Mouse (Mus musculus) heart, embryonic 10.5 days (tissue): ENCODE measurements around the gene Hormad2. TPM values are rescaled to one million over a fixed set of nuclear protein-coding genes. Genes with fewer than 3 reads are reported as not detected.

Experiments used
- DNase-seq: peaks from one replicate; pipeline ENCODE4 v3.0.0-alpha.2; 2017; ENCODE audit warnings: low spot score
- H3K27ac ChIP-seq: fragments of 300-500 bp; sonication (generic); 2 replicates; pipeline ENCODE4 v1.5.1; 2016; ENCODE audit warnings: mild to moderate bottlenecking
- H3K27me3 ChIP-seq: fragments of 300-500 bp; sonication (generic); 2 replicates; pipeline ENCODE4 v1.6.1; 2016; ENCODE audit warnings: mild to moderate bottlenecking; ENCODE audit not compliant: poor library complexity, insufficient read depth, severe bottlenecking
- H3K36me3 ChIP-seq: fragments of 300-500 bp; sonication (generic); 2 replicates; pipeline ENCODE4 v1.6.1; 2016; ENCODE audit warnings: mild to moderate bottlenecking, moderate library complexity
- H3K4me1 ChIP-seq: fragments of 300-500 bp; sonication (generic); 2 replicates; pipeline ENCODE4 v1.6.1; 2016; ENCODE audit warnings: mild to moderate bottlenecking
- H3K4me3 ChIP-seq: fragments of 300-500 bp; sonication (generic); 2 replicates; pipeline ENCODE4 v1.5.1; 2016; ENCODE audit warnings: mild to moderate bottlenecking, moderate library complexity
- H3K9me3 ChIP-seq: fragments of 300-500 bp; sonication (generic); 2 replicates; pipeline ENCODE4 v1.6.1; 2016; ENCODE audit warnings: mild to moderate bottlenecking, moderate library complexity
- WGBS: fragments of 180-500 bp; shearing (Covaris S2); methylation state at CpG from one replicate; pipeline ENCODE4 v1.1.7; 2016; 5-methylcytosine and 5-hydroxymethylcytosine counted together
- polyA plus RNA-seq: library from polyadenylated mRNA; unstranded; fragments of >200 nt; fragmentation: Nextera tagmentation; extraction: Ambion mirVana; gene quantifications from 2 replicates; pipeline ENCODE4 v1.2.1, GENCODE M21; 2016

The Hormad2 gene
- polyA plus RNA-seq, 1 experiment from 2014 or later = 1.1 TPM

DNA sequence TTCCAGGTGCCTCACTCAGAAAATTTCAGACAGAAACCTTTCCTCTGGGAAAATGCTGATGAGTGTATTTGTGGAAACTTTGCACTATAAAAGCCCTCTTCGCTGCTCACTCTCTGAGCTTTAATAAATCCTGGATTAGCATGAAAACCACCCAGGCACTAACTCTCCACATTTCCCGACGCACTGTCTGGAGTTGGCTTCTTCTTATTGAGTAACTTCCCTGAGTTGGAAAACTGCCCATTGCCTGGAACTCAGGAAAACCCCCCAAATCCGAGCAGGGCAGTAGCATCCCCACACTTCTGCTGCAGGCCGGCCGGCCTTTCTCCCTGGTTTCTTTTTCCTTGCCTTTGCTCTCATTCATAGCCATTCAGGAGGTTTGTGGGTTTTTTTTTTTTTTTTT, 118.0 kb downstream of the Hormad2 start:
- no peak for DNase-seq
- Histone ChIP-seq H3K4me1 (no peaks in the 10 kb centered on the region), H3K36me3 (no peaks in the 10 kb centered on the region), H3K27me3 (peaks cover 19% of the 10 kb centered on the region; the same call in 1 of the 2 replicates), H3K4me3 (no peak overlapping the region), H3K9me3 (no peaks in the 10 kb centered on the region), H3K27ac (no peak overlapping the region)
- 70% methylated on average over 6 of the region's 6 CpGs for WGBS

DNA sequence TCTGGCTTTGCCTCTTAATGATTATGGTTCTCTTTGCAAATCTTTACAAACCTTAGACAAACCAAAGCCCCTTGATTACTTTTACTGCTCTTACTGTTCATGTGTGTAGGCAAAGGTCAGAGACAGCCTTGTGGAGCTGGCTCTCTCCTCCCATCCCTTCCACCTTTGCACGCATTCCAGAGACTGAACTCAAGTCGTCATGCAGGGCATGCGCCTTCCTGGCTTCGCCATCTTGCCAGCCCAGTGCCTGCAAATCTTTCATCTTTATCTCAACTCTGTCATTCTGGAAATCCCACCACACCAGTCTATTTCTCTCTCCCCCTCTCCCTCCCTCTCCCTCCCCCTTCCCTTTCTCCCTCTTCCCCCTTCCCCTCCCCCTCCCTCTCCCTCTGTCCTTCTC, 120.0 kb downstream of the Hormad2 start:
- H3K4me3 ChIP-seq = no peak overlapping the region
- H3K36me3 ChIP-seq = no peaks in the 10 kb centered on the region
- no peaks in the 10 kb centered on the region for H3K9me3 ChIP-seq
- H3K27me3 ChIP-seq = peaks cover 24% of the 10 kb centered on the region
- no peaks in the 10 kb centered on the region for H3K4me1 ChIP-seq
- no peak for DNase-seq
- WGBS = 44% methylated on average over 4 of the region's 4 CpGs
- no peak overlapping the region for H3K27ac ChIP-seq

- WGBS = 86% methylated on average over 14 of the region's 14 CpGs
Observed at GRCm38 (mm10) chr11:4319212-4319955, 121.5 kb downstream of the Hormad2 start.

GRCm38 (mm10) chr11:4318011-4318410, 122.9 kb downstream of the Hormad2 start:
- 74% methylated on average over 3 of the region's 3 CpGs for WGBS
- Histone ChIP-seq H3K27ac (no peak overlapping the region), H3K27me3 (peaks cover 26% of the 10 kb centered on the region), H3K4me1 (peaks cover 16% of the 10 kb centered on the region), H3K4me3 (no peak overlapping the region), H3K36me3 (no peaks in the 10 kb centered on the region), H3K9me3 (no peaks in the 10 kb centered on the region)
- no peak for DNase-seq

More at GRCm38 (mm10) chr11:4319212-4319955, 121.5 kb downstream of the Hormad2 start:
- Histone ChIP-seq H3K36me3 (no peaks in the 10 kb centered on the region), H3K4me1 (peaks cover 8% of the 10 kb centered on the region; the same call in 1 of the 2 replicates), H3K4me3 (no peak overlapping the region), H3K9me3 (no peaks in the 10 kb centered on the region), H3K27ac (no peak overlapping the region), H3K27me3 (peaks cover 26% of the 10 kb centered on the region)
- no peak for DNase-seq

- no peak overlapping the region for H3K4me3 ChIP-seq
- H3K27ac ChIP-seq = no peak overlapping the region
- peaks cover 16% of the 10 kb centered on the region for H3K4me1 ChIP-seq
- DNase-seq = no peak
- WGBS = 60% methylated on average over 5 of the region's 5 CpGs
- no peaks in the 10 kb centered on the region for H3K9me3 ChIP-seq
- H3K36me3 ChIP-seq = no peaks in the 10 kb centered on the region
- peaks cover 23% of the 10 kb centered on the region for H3K27me3 ChIP-seq
Observed at GRCm38 (mm10) chr11:4317287-4317686, 123.6 kb downstream of the Hormad2 start.

- Histone ChIP-seq H3K4me1 (peaks cover 33% of the 10 kb centered on the region), H3K27ac (no peak overlapping the region), H3K4me3 (no peak overlapping the region), H3K36me3 (no peaks in the 10 kb centered on the region), H3K27me3 (peaks cover 26% of the 10 kb centered on the region), H3K9me3 (no peaks in the 10 kb centered on the region)
- 71% methylated on average over 4 of the region's 4 CpGs for WGBS
- no peak for DNase-seq
Observed at GRCm38 (mm10) chr11:4312180-4312579, 128.7 kb downstream of the Hormad2 start.

- Histone ChIP-seq H3K27ac (no peak overlapping the region), H3K4me1 (peaks cover 34% of the 10 kb centered on the region), H3K27me3 (peaks cover 29% of the 10 kb centered on the region), H3K36me3 (no peaks in the 10 kb centered on the region), H3K9me3 (no peaks in the 10 kb centered on the region), H3K4me3 (no peak overlapping the region)
- 84% methylated on average over 4 of the region's 4 CpGs for WGBS
- DNase-seq = no peak
Observed at GRCm38 (mm10) chr11:4310324-4310723, 130.6 kb downstream of the Hormad2 start.

GRCm38 (mm10) chr11:4309613-4310012, 131.3 kb downstream of the Hormad2 start:
- 59% methylated on average over 4 of the region's 4 CpGs for whole genome bisulfite sequencing
- H3K9me3 ChIP-seq = no peaks in the 10 kb centered on the region
- no peaks in the 10 kb centered on the region for H3K36me3 ChIP-seq
- no peak overlapping the region for H3K4me3 ChIP-seq
- peaks cover 29% of the 10 kb centered on the region for H3K27me3 ChIP-seq
- H3K27ac ChIP-seq = no peak overlapping the region
- peaks cover 31% of the 10 kb centered on the region for H3K4me1 ChIP-seq
- DNase-seq = no peak

DNA sequence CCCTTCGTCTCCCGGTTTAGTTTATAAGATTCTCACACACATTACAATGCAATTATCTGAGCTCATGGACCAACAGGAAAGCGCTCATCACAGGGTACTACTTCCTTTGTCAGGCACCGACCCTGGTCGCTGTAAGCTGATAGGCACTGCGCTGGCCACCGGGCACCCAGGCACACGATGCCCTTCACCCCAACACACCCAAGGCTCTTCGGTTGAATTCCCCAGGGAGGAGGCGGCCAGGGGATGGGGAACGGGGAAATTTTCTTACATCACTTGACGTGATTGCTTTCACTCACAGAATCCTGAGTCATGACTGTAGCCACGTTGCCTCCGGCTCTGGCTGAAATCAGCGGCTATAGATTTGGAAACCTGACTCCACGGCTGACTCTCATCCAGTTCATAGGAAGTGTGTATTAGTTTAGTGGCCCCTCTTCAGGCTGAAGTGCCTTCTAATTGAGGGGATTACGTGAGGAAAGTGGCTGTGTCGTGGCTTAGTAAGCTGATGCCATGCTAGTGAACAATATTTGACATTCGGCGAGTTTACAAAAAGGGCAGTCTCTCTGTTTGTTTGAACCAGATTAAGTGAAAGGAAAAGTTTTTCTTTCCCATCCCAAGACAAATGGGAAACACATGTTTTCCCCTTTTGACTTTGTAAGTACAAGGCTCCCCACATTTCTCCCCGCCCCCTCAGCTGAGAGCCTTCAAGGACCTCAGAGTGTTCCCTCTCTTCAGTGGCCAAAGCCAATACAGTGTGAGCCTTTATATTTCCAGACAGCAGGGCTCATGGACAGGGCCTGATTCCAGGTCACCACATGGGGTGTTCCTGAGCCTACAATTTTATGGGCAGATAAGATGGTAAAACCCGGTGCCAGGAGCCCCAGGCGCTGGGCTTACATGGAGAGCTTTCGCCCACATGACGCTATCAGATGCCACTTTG, 132.1 kb downstream of the Hormad2 start:
- peak overlapping the region; percentile 83 for H3K27ac ChIP-seq
- 35% methylated on average over 25 of the region's 25 CpGs for WGBS
- no peaks in the 10 kb centered on the region for H3K9me3 ChIP-seq
- peaks cover 22% of the 10 kb centered on the region for H3K4me1 ChIP-seq
- peaks cover 29% of the 10 kb centered on the region for H3K27me3 ChIP-seq
- peak overlapping the region; percentile 28; the same call in 1 of the 2 replicates for H3K4me3 ChIP-seq
- H3K36me3 ChIP-seq = no peaks in the 10 kb centered on the region
- DNase-seq = no peak

DNA sequence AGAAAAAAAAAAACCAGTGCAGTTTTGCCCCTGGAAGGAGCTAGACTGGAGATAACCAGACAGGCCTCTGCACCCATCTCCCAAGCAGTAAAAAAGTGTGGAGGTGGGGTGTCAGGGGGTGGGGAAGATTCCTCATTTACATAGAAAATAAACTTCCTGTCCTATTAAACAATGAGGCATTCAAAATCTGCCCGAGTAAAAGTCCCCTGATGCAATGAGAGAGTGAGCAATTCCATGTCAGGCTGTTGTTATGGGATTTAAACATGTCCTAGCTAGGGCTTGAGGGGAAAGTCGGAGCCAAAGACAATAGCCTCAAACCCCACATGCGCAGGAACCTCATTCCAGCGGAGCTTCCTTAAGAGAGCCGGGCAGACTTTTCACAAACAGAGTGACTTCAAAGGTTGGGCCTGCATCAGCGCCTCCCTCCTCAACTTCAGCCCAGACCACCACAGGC, 132.8 kb downstream of the Hormad2 start:
- WGBS = 17% methylated on average over 6 of the region's 6 CpGs
- Histone ChIP-seq H3K4me1 (peaks cover 22% of the 10 kb centered on the region), H3K9me3 (no peaks in the 10 kb centered on the region), H3K27ac (peak overlapping the region; percentile 83; the same call in 1 of the 2 replicates), H3K4me3 (peak overlapping the region; percentile 28; the same call in 1 of the 2 replicates), H3K27me3 (peaks cover 29% of the 10 kb centered on the region), H3K36me3 (no peaks in the 10 kb centered on the region)
- no peak for DNase-seq

DNA sequence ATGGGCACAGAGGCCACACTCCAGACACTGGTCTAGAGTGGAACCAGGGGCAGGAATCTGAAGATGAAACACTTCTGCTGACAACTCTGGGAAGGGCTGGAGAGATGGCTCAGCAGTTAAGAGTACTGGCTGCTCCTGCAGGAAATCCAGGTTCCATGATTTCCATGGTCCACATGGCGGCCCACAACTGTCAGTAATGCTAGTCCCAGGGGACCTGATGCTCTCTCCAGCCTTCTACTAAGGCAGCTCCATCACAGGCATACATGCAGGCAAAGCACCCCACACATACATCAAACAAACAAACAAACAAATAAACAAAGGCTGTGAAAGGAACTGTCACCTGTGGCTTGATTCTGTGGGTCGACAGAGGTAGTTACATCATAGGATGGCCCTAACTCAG, 134.8 kb downstream of the Hormad2 start:
- H3K9me3 ChIP-seq = no peaks in the 10 kb centered on the region
- no peak overlapping the region for H3K27ac ChIP-seq
- peaks cover 34% of the 10 kb centered on the region for H3K4me1 ChIP-seq
- H3K27me3 ChIP-seq = peaks cover 27% of the 10 kb centered on the region; the same call in 1 of the 2 replicates
- DNase-seq = no peak
- no peaks in the 10 kb centered on the region for H3K36me3 ChIP-seq
- H3K4me3 ChIP-seq = no peak overlapping the region
- WGBS = 59% methylated on average over 2 of the region's 2 CpGs

DNA sequence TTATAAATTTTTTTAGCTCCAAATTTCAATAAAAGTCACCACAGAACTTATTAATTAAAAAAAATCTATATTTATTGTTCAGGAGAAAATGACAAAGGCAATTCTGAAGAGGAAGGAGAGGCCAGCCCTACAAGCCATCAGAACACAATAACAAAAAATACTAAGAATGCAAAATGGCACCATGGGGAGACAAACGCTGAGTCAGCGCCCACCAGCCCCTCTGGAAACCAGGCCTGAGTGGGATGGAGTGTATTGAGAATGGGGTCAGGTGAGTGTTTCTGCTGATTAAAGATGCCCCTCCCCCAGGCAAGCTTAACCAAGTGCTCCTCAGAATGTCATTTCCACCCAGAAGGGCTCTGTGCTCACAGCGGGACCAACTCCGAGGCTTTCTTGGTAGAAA, 135.8 kb downstream of the Hormad2 start:
- WGBS = 80% methylated on average over 4 of the region's 4 CpGs

GRCm38 (mm10) chr11:4304203-4304602, 136.7 kb downstream of the Hormad2 start:
- H3K4me1 ChIP-seq = peaks cover 36% of the 10 kb centered on the region
- DNase-seq = no peak
- H3K4me3 ChIP-seq = no peak overlapping the region
- H3K27ac ChIP-seq = no peak overlapping the region
- peaks cover 26% of the 10 kb centered on the region; the same call in 1 of the 2 replicates for H3K27me3 ChIP-seq
- WGBS = 79% methylated on average over 4 of the region's 4 CpGs
- H3K36me3 ChIP-seq = no peaks in the 10 kb centered on the region
- no peaks in the 10 kb centered on the region for H3K9me3 ChIP-seq

More for the DNA sequence above, 135.8 kb downstream of the Hormad2 start:
- no peak for DNase-seq
- Histone ChIP-seq H3K27me3 (peaks cover 26% of the 10 kb centered on the region; the same call in 1 of the 2 replicates), H3K36me3 (no peaks in the 10 kb centered on the region), H3K4me1 (peaks cover 34% of the 10 kb centered on the region), H3K9me3 (no peaks in the 10 kb centered on the region), H3K27ac (no peak overlapping the region), H3K4me3 (no peak overlapping the region)
